Mouse (Mus musculus): ENCODE measurements around the gene Mdh1.
"Not testable (repeated sequence)": the region's sequence is repeated elsewhere in the genome, so short reads cannot be mapped to it uniquely, and the experiment has no call there.

The Mdh1 gene

GRCm38 (mm10) chr11:21545021-21545420 is 27.1 kb downstream of the Mdh1 start:
- DNase-seq, result no peak

- DNase-seq, result no peak
Observed at GRCm38 (mm10) chr11:21542731-21543130, 29.4 kb downstream of the Mdh1 start.

- no peak for DNase-seq
Observed at GRCm38 (mm10) chr11:21540622-21541021, 31.5 kb downstream of the Mdh1 start.

- DNase-seq, result no peak
Observed at GRCm38 (mm10) chr11:21540072-21540471, 32.1 kb downstream of the Mdh1 start.

- DNase-seq, result not testable (repeated sequence)
Observed at GRCm38 (mm10) chr11:21530856-21531255, 41.3 kb downstream of the Mdh1 start.

GRCm38 (mm10) chr11:21528676-21529394 is 43.3 kb downstream of the Mdh1 start:
- no peak for DNase-seq

- no peak for DNase-seq
Observed at GRCm38 (mm10) chr11:21517726-21518125, 54.4 kb downstream of the Mdh1 start.

GRCm38 (mm10) chr11:21516396-21516795 is 55.8 kb downstream of the Mdh1 start:
- DNase-seq, result not testable (repeated sequence)

- not testable (repeated sequence) for DNase-seq
Observed at GRCm38 (mm10) chr11:21510577-21510976, 61.6 kb downstream of the Mdh1 start.

GRCm38 (mm10) chr11:21508713-21509112 is 63.5 kb downstream of the Mdh1 start:
- DNase-seq, result not testable (repeated sequence)

GRCm38 (mm10) chr11:21507073-21507472 is 65.1 kb downstream of the Mdh1 start:
- DNase-seq, result not testable (repeated sequence)

Data from cerebellum, adult 8-10 months (tissue).